Mouse (Mus musculus) urinary bladder, adult 2 months (tissue): Measurements from ENCODE around the gene Cdt1. TPM values are rescaled to one million over a fixed set of nuclear protein-coding genes. Genes with fewer than 3 reads are reported as not detected.

Experiments used
- DNase-seq: peaks from one replicate; pipeline ENCODE4 v3.0.0; 2022; ENCODE audit warnings: low spot score
- polyA plus RNA-seq: library from polyadenylated mRNA; depleted of rRNA; stranded (reverse); fragments of >200 nt; gene quantifications from 2 replicates; pipeline ENCODE4 v1.2.3, GENCODE M21; 2012; rRNA removed

The Cdt1 gene
- 6.6 and 9.9 TPM in 2 replicates for polyA plus RNA-seq

GRCm38 (mm10) chr8:122567361-122568108, at the start of gene Cdt1:
Cdt1 (plus strand) TSS chr8:122568015.
- DNase-seq = peak; percentile 92

GRCm38 (mm10) chr8:122520611-122521010, 47.2 kb upstream of the Cdt1 start:
- DNase-seq = no peak

GRCm38 (mm10) chr8:122522796-122523651, 44.8 kb upstream of the Cdt1 start:
- DNase-seq = no peak

- DNase-seq = no peak
Observed at GRCm38 (mm10) chr8:122523652-122524360, 44.0 kb upstream of the Cdt1 start.

- no peak for DNase-seq
Observed at GRCm38 (mm10) chr8:122524506-122524905, 43.3 kb upstream of the Cdt1 start.

- DNase-seq = no peak
Observed at GRCm38 (mm10) chr8:122525004-122525403, 42.8 kb upstream of the Cdt1 start.

- DNase-seq = no peak
Observed at GRCm38 (mm10) chr8:122526084-122526483, 41.7 kb upstream of the Cdt1 start.

GRCm38 (mm10) chr8:122526526-122527170, 41.2 kb upstream of the Cdt1 start:
- no peak for DNase-seq

- DNase-seq = no peak
Observed at GRCm38 (mm10) chr8:122527937-122528336, 39.9 kb upstream of the Cdt1 start.

- DNase-seq = no peak
Observed at GRCm38 (mm10) chr8:122529159-122529558, 38.7 kb upstream of the Cdt1 start.

GRCm38 (mm10) chr8:122531312-122531711, 36.5 kb upstream of the Cdt1 start:
- DNase-seq = no peak

GRCm38 (mm10) chr8:122537033-122537432, 30.8 kb upstream of the Cdt1 start:
- no peak for DNase-seq

GRCm38 (mm10) chr8:122537812-122538211, 30.0 kb upstream of the Cdt1 start:
- DNase-seq = no peak

- DNase-seq = no peak
Observed at GRCm38 (mm10) chr8:122538310-122539076, 29.3 kb upstream of the Cdt1 start.

- DNase-seq = no peak
Observed at GRCm38 (mm10) chr8:122544138-122544537, 23.7 kb upstream of the Cdt1 start.

- no peak for DNase-seq
Observed at GRCm38 (mm10) chr8:122546066-122546755, 21.6 kb upstream of the Cdt1 start.

GRCm38 (mm10) chr8:122546811-122547453, 20.9 kb upstream of the Cdt1 start:
- no peak for DNase-seq

- DNase-seq = no peak
Observed at GRCm38 (mm10) chr8:122547815-122548214, 20.0 kb upstream of the Cdt1 start.

GRCm38 (mm10) chr8:122548331-122548730, 19.5 kb upstream of the Cdt1 start:
- no peak for DNase-seq
